Mouse (Mus musculus) cortical plate, adult 2 months (tissue): ENCODE results near the gene Naglu. TPM values are rescaled to one million over a fixed set of nuclear protein-coding genes. Genes with fewer than 3 reads are reported as not detected.

Experiments
- H3K27ac ChIP-seq: fragments of 200-500 bp; 2 replicates; pipeline ENCODE4 v1.5.1; 2012; ENCODE audit warnings: low read length, control low read depth, inconsistent platforms; ENCODE audit not compliant: insufficient read depth
- H3K4me1 ChIP-seq: fragments of 200-500 bp; 2 replicates; pipeline ENCODE4 v1.6.1; 2011; ENCODE audit warnings: low read length; ENCODE audit not compliant: control insufficient read depth, insufficient read depth
- H3K4me3 ChIP-seq: fragments of 200-500 bp; 2 replicates; pipeline ENCODE4 v1.5.1; 2011; ENCODE audit warnings: mild to moderate bottlenecking, low read length, control low read depth; ENCODE audit not compliant: insufficient read depth
- CTCF ChIP-seq: fragments of 200-500 bp; IDR thresholded peaks from 2 replicates; pipeline ENCODE4 v1.5.1; 2011; ENCODE audit warnings: mild to moderate bottlenecking, control low read depth, low read length; ENCODE audit not compliant: insufficient read depth; ENCODE audit errors: extremely low read depth
- POLR2A ChIP-seq: fragments of 200-500 bp; IDR thresholded peaks from 2 replicates; pipeline ENCODE4 v1.6.1; 2011; ENCODE audit warnings: mild to moderate bottlenecking, low read length, control low read depth; ENCODE audit not compliant: insufficient read depth; ENCODE audit errors: extremely low read depth
- polyA plus RNA-seq: library from polyadenylated mRNA; depleted of rRNA; stranded (reverse); fragments of >200 nt; gene quantifications from 2 replicates; pipeline ENCODE4 v1.2.3, GENCODE M21; 2012; rRNA removed

Naglu gene
- 10.3 and 10.7 TPM in 2 replicates for polyA plus RNA-seq

- Histone ChIP-seq H3K4me1 (0 out of 2 replicates have a peak, but pooled peaks cover 2% of the 10 kb centered on the region), H3K4me3 (peak within 1 kb of the TSS; percentile 37), H3K27ac (peak within 1 kb of the TSS; percentile 49; the same call in 1 of the 2 replicates)
- TF ChIP-seq POLR2A (peak; percentile 76; the same call in 1 of the 2 replicates), CTCF (no peak)
Measured at GRCm38 (mm10) chr11:101069391-101070188, at the start of gene Naglu. Gene Naglu, plus strand, starts transcription at chr11:101070012.

GRCm38 (mm10) chr11:101023371-101023770, 46.4 kb upstream of the Naglu start:
- Histone ChIP-seq H3K4me1 (peaks cover 3% of the 10 kb centered on the region; the same call in 1 of the 2 replicates), H3K27ac (no peak overlapping the region), H3K4me3 (no peak overlapping the region)
- TF ChIP-seq CTCF = no peak
- no peak for TF ChIP-seq POLR2A

GRCm38 (mm10) chr11:101024001-101024400, 45.8 kb upstream of the Naglu start:
- TF ChIP-seq POLR2A (no peak), CTCF (no peak)
- H3K27ac ChIP-seq = no peak overlapping the region; the same call in 1 of the 2 replicates
- H3K4me1 ChIP-seq = peaks cover 3% of the 10 kb centered on the region; the same call in 1 of the 2 replicates
- H3K4me3 ChIP-seq = no peak overlapping the region

GRCm38 (mm10) chr11:101027121-101027520, 42.7 kb upstream of the Naglu start:
- H3K4me3 ChIP-seq = no peak overlapping the region
- H3K27ac ChIP-seq = no peak overlapping the region
- TF ChIP-seq POLR2A (no peak), CTCF (no peak)
- peaks cover 7% of the 10 kb centered on the region; the same call in 1 of the 2 replicates for H3K4me1 ChIP-seq

GRCm38 (mm10) chr11:101029320-101029719, 40.5 kb upstream of the Naglu start:
- Histone ChIP-seq H3K4me3 (no peak overlapping the region), H3K27ac (no peak overlapping the region), H3K4me1 (peaks cover 6% of the 10 kb centered on the region; the same call in 1 of the 2 replicates)
- TF ChIP-seq POLR2A = no peak
- TF ChIP-seq CTCF = no peak

- TF ChIP-seq POLR2A (no peak), CTCF (no peak)
- no peak overlapping the region for H3K4me3 ChIP-seq
- peaks cover 6% of the 10 kb centered on the region; the same call in 1 of the 2 replicates for H3K4me1 ChIP-seq
- H3K27ac ChIP-seq = no peak overlapping the region
Measured at GRCm38 (mm10) chr11:101030136-101030807, 39.5 kb upstream of the Naglu start.

GRCm38 (mm10) chr11:101030808-101031156, 39.0 kb upstream of the Naglu start:
- H3K4me3 ChIP-seq = no peak overlapping the region
- no peak for TF ChIP-seq CTCF
- TF ChIP-seq POLR2A = no peak
- H3K27ac ChIP-seq = no peak overlapping the region
- H3K4me1 ChIP-seq = peaks cover 6% of the 10 kb centered on the region; the same call in 1 of the 2 replicates

GRCm38 (mm10) chr11:101031470-101031869, 38.3 kb upstream of the Naglu start:
- TF ChIP-seq POLR2A (no peak), CTCF (no peak)
- Histone ChIP-seq H3K4me3 (no peak overlapping the region), H3K27ac (no peak overlapping the region), H3K4me1 (peaks cover 6% of the 10 kb centered on the region; the same call in 1 of the 2 replicates)

GRCm38 (mm10) chr11:101033856-101034500, 35.8 kb upstream of the Naglu start:
- TF ChIP-seq POLR2A (no peak), CTCF (no peak)
- H3K4me1 ChIP-seq = peaks cover 4% of the 10 kb centered on the region; the same call in 1 of the 2 replicates
- peak overlapping the region; percentile 54; the same call in 1 of the 2 replicates for H3K27ac ChIP-seq
- no peak overlapping the region for H3K4me3 ChIP-seq
